Mouse (Mus musculus): Measurements from ENCODE around the gene Prune1.

The Prune1 gene

GRCm38 (mm10) chr3:95301204-95301796, 19.4 kb upstream of the Prune1 start:
- DNase-seq = no peak

GRCm38 (mm10) chr3:95298018-95298417, 16.1 kb upstream of the Prune1 start:
- no peak for DNase-seq

- DNase-seq = peak; percentile 53
Measured at GRCm38 (mm10) chr3:95296103-95296469, 14.2 kb upstream of the Prune1 start.

DNA sequence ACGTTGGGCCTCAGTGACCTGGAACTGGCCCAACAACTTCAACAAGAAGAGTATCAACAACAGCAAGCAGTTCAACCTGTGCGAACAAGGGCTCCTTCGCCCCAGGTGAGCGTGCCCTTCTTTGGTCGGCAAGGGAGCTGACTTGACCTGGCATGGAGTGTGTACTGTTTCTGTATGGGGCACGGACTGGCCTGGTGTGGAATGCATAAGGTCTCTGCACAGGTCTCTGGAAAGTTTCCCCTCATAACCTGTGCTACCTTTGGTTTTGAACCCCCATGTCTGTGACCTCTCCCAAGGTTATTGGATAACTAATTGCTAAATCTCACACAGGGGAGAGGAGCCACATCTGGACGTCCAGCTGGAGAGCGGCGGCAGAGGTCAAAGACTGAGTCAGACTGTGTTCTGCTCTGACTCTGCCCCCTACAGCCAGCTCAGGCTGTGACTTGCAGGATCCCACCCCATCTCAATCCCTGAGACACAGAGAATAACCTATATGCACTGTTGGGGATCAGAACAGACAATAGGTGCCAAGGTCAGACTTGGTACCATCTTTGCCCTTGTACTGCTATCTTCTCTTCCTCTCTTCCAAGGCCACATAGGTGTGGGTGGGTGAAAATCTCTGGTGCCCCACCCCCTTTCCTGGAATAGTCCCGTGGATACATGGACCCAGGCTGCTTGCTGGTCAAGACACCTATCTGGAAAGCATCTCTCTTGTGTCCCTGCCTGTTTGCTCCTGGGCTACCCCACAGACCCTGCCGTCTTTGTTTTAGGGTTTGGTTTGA, 13.6 kb upstream of the Prune1 start:
- no peak for DNase-seq

GRCm38 (mm10) chr3:95294718-95295117, 12.8 kb upstream of the Prune1 start:
- DNase-seq = no peak

DNA sequence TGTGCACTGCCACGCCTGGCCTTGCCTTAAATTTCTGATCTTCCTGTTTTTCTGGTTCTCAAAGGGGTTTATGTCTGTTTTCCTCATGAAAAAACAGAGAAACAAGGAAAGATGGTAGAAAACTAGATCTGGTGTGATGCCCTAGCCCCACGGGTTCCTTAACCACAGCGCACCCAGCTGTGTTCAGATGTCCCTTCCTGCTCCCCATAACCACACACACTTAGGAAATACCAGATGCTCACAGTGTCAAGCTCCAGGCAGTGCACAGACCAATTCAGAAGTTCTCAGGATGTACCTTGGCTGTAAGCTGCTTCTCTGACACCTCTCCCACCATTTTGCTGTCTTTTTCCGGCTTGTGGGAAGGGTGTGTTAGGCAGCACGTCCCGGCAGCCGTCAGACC, 12.4 kb upstream of the Prune1 start:
- no peak for DNase-seq

DNA sequence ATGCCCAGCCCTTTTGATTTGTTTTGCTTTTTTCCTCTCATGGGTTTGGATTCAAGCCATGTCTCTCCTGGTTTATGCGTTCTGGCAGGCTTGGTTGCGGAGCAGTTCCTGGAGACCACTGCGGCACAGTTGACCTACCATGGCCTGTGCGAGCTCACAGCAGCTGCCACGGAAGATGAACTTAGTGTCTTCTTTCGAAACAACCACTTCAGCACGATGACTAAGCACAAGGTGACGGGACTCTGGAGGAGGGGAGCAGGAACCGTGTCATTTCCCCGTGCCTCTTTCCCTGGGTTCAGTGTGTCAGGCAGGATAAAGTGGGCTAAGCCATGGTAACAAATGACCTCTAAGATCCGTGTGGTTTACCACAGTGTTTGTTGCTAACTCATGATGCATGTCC, 11.7 kb upstream of the Prune1 start:
- peak; percentile 38 for DNase-seq

GRCm38 (mm10) chr3:95292899-95293298, 11.0 kb upstream of the Prune1 start:
- no peak for DNase-seq

GRCm38 (mm10) chr3:95291041-95291440, 9.2 kb upstream of the Prune1 start:
- no peak for DNase-seq

- no peak for DNase-seq
Measured at GRCm38 (mm10) chr3:95290156-95290555, 8.3 kb upstream of the Prune1 start.

GRCm38 (mm10) chr3:95289419-95289818, 7.5 kb upstream of the Prune1 start:
- no peak for DNase-seq

DNA sequence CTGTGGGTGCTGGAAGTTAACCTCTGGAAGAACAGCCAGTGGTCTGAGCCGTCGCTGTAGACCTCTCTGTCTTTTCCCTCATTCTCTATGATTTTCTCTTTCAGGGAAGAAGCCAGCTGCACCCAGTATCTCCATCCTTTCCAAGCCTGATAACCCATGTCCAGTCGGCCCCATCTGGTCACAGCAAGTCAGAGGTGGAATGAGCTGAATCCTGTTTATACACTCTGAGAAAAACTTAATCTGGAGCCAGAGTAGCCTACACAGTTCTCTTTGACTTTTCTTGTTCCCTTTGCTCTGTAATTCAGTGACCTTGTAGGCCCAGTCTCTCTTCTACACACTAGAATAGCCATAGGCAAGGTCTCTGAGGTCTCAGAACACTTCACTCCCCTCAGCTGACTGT, 5.7 kb upstream of the Prune1 start:
- no peak for DNase-seq

DNA sequence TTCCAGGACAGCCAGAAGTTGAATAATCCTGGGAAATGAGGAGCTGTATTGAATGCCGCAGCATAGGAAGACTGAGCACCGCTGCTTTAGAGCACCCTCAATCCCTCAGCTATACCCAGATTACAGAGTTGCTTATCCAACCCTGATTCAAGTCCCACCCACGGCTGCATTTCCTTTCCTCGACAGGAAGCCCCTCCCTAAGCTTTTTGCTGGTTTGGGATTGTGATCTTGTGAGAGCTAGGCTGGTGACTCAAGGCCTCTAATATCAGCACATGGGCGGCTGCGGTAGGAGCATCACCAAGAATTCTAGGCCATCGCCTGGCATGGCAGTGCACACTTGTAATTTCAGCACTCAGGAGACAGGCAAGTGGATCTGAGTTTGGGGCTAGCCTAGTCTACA, 4.6 kb upstream of the Prune1 start:
- DNase-seq = no peak

DNA sequence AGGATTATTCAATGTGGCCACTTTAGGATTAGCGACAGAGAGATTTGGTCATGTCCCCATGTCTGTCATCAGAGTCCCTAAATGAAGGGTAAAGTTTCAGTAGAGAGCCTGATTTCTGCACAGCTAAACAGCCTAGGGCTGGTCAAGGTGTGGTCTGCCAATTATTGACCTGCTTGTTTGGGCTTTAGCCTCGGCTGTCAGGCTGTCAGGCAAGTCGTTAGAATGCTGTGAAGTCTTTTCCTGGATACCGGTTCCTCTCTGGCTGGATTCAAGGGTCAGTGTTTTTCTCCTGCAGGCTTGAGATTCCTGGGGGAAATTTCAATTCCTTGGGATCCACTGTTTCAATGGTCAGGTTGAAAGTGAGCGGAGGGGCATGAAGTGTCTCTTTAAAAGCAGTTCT, 4.1 kb upstream of the Prune1 start:
- no peak for DNase-seq

DNA sequence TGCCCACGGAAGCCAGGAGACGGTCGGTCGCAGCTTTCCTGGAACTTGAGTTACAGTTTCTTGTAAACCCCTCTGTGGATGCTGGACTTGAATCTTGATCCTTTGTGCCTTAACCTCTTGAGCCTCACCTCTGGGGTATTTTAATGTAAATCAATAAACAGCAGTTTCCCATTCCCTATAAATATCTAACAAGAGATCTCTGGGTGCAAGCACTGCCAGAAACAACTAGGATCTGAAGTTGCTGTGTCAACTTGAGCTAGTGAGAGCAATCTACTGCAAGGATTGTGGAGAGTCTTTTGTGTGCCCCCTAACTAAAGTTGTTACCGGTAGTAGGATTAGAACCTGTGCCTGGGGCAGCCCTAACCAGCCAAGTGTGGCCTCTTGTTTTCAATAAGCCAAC, 3.5 kb upstream of the Prune1 start:
- no peak for DNase-seq

DNA sequence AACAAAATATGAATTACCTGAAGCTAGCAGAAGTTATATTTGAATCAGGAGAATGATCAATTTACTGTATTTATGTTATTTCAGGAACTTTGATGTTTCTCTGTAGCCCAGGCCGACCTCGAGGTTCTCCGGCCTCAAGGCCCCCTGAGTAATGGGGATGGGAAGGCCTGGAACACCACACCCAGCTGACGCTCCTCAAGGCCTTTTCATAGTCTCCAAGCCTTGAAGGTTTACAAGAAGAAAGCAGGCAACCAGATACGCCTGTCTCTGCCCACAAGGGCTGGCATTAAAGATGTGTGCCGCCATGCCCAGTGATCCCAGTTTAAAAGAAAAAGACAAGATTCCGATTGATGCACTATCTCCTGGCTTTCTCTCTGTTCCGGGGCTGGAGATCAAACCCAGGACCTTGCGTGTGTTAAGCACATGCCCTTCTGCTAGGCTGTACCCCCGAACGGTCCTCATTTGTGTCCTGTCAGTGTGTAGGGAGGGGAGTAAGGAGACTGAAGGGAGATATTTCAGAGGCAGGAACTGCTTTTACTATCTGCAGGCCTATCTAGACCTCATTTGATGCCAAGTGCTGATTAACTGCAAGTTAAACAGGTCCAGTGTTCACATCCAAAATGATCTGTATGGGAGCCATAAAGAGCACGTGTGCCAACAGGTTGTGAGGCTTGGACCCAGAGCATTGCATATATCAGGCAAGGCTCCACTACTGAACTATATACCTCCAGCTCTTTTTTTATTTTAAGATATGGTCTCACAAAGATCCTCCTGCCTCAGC, 2.8 kb upstream of the Prune1 start:
- no peak for DNase-seq

GRCm38 (mm10) chr3:95284062-95284461, 2.2 kb upstream of the Prune1 start:
- no peak for DNase-seq

DNA sequence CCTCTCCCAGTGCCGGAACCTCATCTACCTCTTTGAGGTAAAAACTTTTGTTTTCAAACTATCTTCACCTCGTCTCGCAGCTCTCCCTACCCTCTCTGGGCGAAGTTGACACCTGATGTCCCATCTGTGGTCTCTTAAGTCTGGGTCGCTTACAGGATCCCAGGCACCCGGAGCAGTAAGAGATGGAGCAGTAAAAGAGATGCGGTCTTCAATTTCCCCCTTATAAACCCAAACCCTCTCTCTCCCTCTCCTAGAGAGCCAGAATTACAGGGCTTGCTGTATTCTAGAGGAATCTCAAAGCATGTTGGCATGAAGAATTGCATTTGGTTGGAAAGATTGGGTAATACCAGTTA, 1.7 kb upstream of the Prune1 start:
- DNase-seq = no peak

DNA sequence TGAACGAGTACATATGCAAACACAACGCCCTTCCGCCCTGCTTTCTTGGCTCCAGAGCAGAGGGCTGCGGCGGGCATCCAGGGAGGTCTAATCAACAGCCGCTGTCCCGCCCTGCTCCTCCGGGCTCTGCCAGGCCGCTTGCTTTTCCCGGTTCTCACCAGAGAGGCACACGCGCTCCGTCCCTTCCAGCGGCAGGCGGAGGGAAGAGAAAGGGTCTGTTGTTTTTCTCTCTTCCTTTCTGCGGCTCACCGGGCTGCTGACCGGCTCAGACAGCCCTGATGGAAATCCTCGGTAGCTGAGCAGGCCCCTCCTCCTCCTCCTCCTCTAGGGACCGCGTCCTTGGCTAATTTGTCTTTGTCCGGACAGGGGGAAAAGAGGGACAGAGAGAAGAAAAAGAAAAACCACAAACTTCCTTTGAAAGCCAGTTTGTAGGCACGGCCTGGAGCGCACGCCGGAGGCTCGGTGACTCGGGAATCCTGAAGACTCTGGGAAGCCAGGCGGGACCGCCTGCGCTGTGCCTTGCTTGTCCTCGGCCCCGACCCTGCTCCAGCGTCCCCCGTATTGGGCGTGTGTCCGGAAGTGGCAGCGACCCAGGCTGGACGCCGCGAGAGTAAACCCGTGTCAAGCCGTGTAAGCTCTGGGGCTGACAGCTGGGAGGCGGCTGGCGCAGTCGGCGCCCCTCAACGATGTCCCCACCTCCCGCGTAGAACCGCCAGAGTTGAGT, 1.2 kb upstream of the Prune1 start:
- peak; percentile 90 for DNase-seq

GRCm38 (mm10) chr3:95282381-95282864, 547 bp upstream of the Prune1 start:
- peak; percentile 59 for DNase-seq

DNA sequence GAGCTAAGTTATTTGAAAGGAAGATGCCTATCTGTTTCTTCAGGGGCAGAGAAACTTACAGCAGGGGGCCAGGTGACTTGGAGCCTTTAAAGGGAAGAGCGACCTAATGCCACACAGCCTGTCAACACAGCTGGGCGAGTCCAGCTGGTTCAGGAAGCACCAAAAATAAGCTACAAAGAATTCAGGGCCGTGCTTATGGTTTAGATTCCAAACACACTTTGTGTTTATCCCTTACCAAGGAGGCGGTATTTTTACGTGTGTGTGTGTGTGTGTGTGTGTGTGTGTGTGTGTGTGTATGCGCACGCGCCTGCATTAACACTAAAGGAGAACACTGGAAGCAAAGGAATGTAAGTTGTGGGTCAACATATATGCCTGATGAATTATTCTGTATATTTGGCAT, 1.1 kb downstream of the Prune1 start:
- DNase-seq = peak; percentile 23

- no peak for DNase-seq
Measured at GRCm38 (mm10) chr3:95277149-95277551, 4.7 kb downstream of the Prune1 start.

GRCm38 (mm10) chr3:95276428-95276934, 5.4 kb downstream of the Prune1 start:
- no peak for DNase-seq
